Mouse (Mus musculus) telencephalon, adult 2 months (tissue): ENCODE measurements around the gene Mfsd2b.

Experiments
- DNase-seq: peaks from one replicate; pipeline ENCODE4 v3.0.0-alpha.2; 2011; ENCODE audit warnings: low read depth, low spot score

The Mfsd2b gene

DNA sequence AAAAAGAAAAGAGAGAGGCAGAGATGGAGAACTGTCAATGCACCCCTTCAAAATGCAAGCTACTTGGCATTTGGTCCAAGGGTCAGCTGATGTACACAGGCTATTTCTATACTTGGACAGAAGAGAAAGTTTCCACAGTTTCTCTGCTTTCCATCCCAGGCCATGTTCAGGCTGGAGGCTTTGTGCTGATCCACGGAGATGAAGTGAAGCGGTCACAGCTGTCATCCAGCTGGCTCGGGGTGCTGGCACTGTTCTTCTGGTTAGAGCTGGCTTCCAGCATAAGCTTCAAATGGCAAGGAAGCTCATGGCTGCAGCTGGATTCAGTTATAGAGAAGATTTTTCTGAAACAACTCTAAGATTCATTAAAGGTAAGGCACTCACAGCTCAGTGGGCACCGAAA is 60.5 kb downstream of the Mfsd2b start:
- DNase-seq: no peak
